ENCODE assay signal across 8 mouse cellular contexts in the genomic region with DNA sequence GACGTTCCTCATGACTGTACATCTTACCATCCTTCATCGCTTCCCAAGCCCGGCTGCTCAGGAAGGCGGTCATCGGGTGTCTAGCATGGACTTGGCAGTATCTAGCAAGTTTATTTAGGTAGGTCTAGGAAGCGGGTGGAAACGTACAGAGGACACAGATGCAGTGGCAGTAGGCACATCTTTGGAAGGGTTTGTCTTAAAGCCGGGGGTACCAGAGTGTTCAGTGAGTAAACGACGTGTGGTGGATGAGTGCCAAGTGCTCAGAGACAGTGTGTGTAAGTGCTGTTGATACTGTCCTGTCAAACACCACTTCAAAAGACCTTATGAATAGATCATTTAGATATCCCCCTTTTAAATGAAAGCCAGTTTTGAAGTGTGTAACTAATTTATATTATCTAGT. TPM values are rescaled to one million over a fixed set of nuclear protein-coding genes. Genes with fewer than 3 reads are reported as not detected.
DNase-seq lines count a peak whose midpoint lies in the region; ATAC-seq lines count a peak whose summit lies in the region.

No protein-coding gene starts in this region.

- ATAC-seq in kidney, embryonic 15.5 days (replicated peaks; ENCODE audit: low FRiP score) = no peak
- ATAC-seq in hindbrain, embryonic 16.5 days = no peak
- ATAC-seq in midbrain, embryonic 16.5 days = no peak

- peak overlapping the region; percentile 70; the same call in 1 of the 2 replicates for H3K9ac ChIP-seq in kidney, embryonic 15.5 days
- H3K9ac ChIP-seq in hindbrain, embryonic 16.5 days (ENCODE audit: low read depth, low read length) = peak overlapping the region; percentile 75; the same call in 1 of the 2 replicates
- peak overlapping the region; percentile 85; the same call in 1 of the 2 replicates for H3K9ac ChIP-seq in midbrain, embryonic 16.5 days (ENCODE audit: low read depth, low read length)

- H3K4me3 ChIP-seq in kidney, embryonic 15.5 days (replicated peaks) = peak overlapping the region; percentile 70
- H3K4me3 ChIP-seq in hindbrain, embryonic 16.5 days (ENCODE audit: low read length) = peak overlapping the region; percentile 54
- peak overlapping the region; percentile 64; the same call in 1 of the 2 replicates for H3K4me3 ChIP-seq in midbrain, embryonic 16.5 days (ENCODE audit: low read depth, low read length)

- peaks cover 14% of the 10 kb centered on the region for H3K4me1 ChIP-seq in kidney, embryonic 15.5 days
- H3K4me1 ChIP-seq in hindbrain, embryonic 16.5 days (ENCODE audit: control insufficient read depth, insufficient read depth, low read depth, low read length) = peaks cover 3% of the 10 kb centered on the region; the same call in 1 of the 2 replicates
- H3K4me1 ChIP-seq in midbrain, embryonic 16.5 days (ENCODE audit: control insufficient read depth, insufficient read depth, low read length) = peaks cover 5% of the 10 kb centered on the region

- DNase-seq in kidney, adult 9 months = no peak
- DNase-seq in embryo, embryonic 10.5 days (ENCODE audit: low spot score) = peak; percentile 18
- DNase-seq in thymus, postnatal 14 days = no peak
- no peak for DNase-seq in adrenal gland, postnatal 25 days
- DNase-seq in adrenal gland, adult 18-20 months (ENCODE audit: low spot score in 2 of 2) = no peak

- peaks cover 40% of the 10 kb centered on the region for H3K36me3 ChIP-seq in kidney, embryonic 15.5 days
- H3K36me3 ChIP-seq in hindbrain, embryonic 16.5 days (ENCODE audit: control insufficient read depth, insufficient read depth, low read length) = peaks cover 13% of the 10 kb centered on the region
- peaks cover 16% of the 10 kb centered on the region; the same call in 1 of the 2 replicates for H3K36me3 ChIP-seq in midbrain, embryonic 16.5 days (ENCODE audit: control insufficient read depth, insufficient read depth, low read length)

- H3K9me3 ChIP-seq in kidney, embryonic 15.5 days (replicated peaks) = no peaks in the 10 kb centered on the region
- H3K9me3 ChIP-seq in hindbrain, embryonic 16.5 days (ENCODE audit: control insufficient read depth, low read length) = no peaks in the 10 kb centered on the region
- H3K9me3 ChIP-seq in midbrain, embryonic 16.5 days (replicated peaks; ENCODE audit: control insufficient read depth, low read length, poor library complexity, severe bottlenecking) = no peaks in the 10 kb centered on the region

- peak overlapping the region; percentile 86 for H3K4me2 ChIP-seq in kidney, embryonic 15.5 days
- peak overlapping the region; percentile 73 for H3K4me2 ChIP-seq in hindbrain, embryonic 16.5 days (ENCODE audit: low read length)
- peak overlapping the region; percentile 92 for H3K4me2 ChIP-seq in midbrain, embryonic 16.5 days (ENCODE audit: low read length)

- 38% methylated on average over 10 of the region's 10 CpGs for WGBS in kidney, embryonic 15.5 days
- WGBS in hindbrain, embryonic 16.5 days = 39% methylated on average over 10 of the region's 10 CpGs
- 51% methylated on average over 10 of the region's 10 CpGs for WGBS in midbrain, embryonic 16.5 days

- H3K27ac ChIP-seq in kidney, embryonic 15.5 days = no peak overlapping the region
- H3K27ac ChIP-seq in hindbrain, embryonic 16.5 days (ENCODE audit: low read depth, low read length) = no peak overlapping the region
- H3K27ac ChIP-seq in midbrain, embryonic 16.5 days (ENCODE audit: low read length) = peak overlapping the region; percentile 76

- no peaks in the 10 kb centered on the region for H3K27me3 ChIP-seq in kidney, embryonic 15.5 days
- no peaks in the 10 kb centered on the region for H3K27me3 ChIP-seq in hindbrain, embryonic 16.5 days (replicated peaks; ENCODE audit: control insufficient read depth, insufficient read depth, low read length)
- H3K27me3 ChIP-seq in midbrain, embryonic 16.5 days (ENCODE audit: control insufficient read depth, insufficient read depth, low read depth, low read length) = no peaks in the 10 kb centered on the region

RNA-seq across cellular contexts. Expression of gene Lxn, which starts 1.1 kb away (rescaled TPM):
- polyA plus RNA-seq in kidney, embryonic 15.5 days (2015; fragmentation: Nextera tagmentation; extraction: Ambion mirVana) = 64.0 and 69.0 TPM in 2 replicates
- polyA plus RNA-seq in hindbrain, embryonic 16.5 days (2015; fragmentation: Nextera tagmentation; extraction: Ambion mirVana) = 189 and 198 TPM in 2 replicates
- polyA plus RNA-seq in midbrain, embryonic 16.5 days (2015; fragmentation: Nextera tagmentation; extraction: Ambion mirVana) = 149 and 186 TPM in 2 replicates
- total RNA-seq in adrenal gland, postnatal 25 days (2021) = 19.8 and 21.5 TPM in 2 replicates
- total RNA-seq in adrenal gland, adult 18-20 months (2021) = 10 to 100 TPM in 1 of 2 experiments, 1 to 10 TPM in 1; 6.9 to 10.4 TPM

RNA-seq across cellular contexts. Expression of gene Gfm1, which starts 32.7 kb away (rescaled TPM):
- polyA plus RNA-seq in kidney, embryonic 15.5 days (2015; fragmentation: Nextera tagmentation; extraction: Ambion mirVana) = 53.2 and 56.2 TPM in 2 replicates
- polyA plus RNA-seq in hindbrain, embryonic 16.5 days (2015; fragmentation: Nextera tagmentation; extraction: Ambion mirVana) = 34.0 and 35.0 TPM in 2 replicates
- 29.5 and 33.3 TPM in 2 replicates for polyA plus RNA-seq in midbrain, embryonic 16.5 days (2015; fragmentation: Nextera tagmentation; extraction: Ambion mirVana)
- total RNA-seq in adrenal gland, postnatal 25 days (2021) = 78.8 and 97.6 TPM in 2 replicates
- total RNA-seq in adrenal gland, adult 18-20 months (2021) = 100 to 1,000 TPM; 111 to 121 TPM

RNA-seq across cellular contexts. Expression of gene Rarres1, which starts 52.7 kb away (rescaled TPM):
- polyA plus RNA-seq in kidney, embryonic 15.5 days (2015; fragmentation: Nextera tagmentation; extraction: Ambion mirVana) = 2.8 and 3.4 TPM in 2 replicates
- polyA plus RNA-seq in hindbrain, embryonic 16.5 days (2015; fragmentation: Nextera tagmentation; extraction: Ambion mirVana) = 2.4 and 2.7 TPM in 2 replicates
- polyA plus RNA-seq in midbrain, embryonic 16.5 days (2015; fragmentation: Nextera tagmentation; extraction: Ambion mirVana) = 2.7 and 3.2 TPM in 2 replicates
- 0.24 TPM in 1 of 2 replicates, not detected in the other for total RNA-seq in adrenal gland, postnatal 25 days (2021)
- under 1 TPM; 0.23 to 0.83 TPM for total RNA-seq in adrenal gland, adult 18-20 months (2021)
